Mouse (Mus musculus) CH12.LX (cell line): ENCODE results near the gene Ccr4. TPM values are rescaled to one million over a fixed set of nuclear protein-coding genes. Genes with fewer than 3 reads are reported as not detected.

Experiments used
- DNase-seq: peaks from one replicate; pipeline ENCODE4 v3.0.0-alpha.2; 2013; ENCODE audit errors: extremely low read depth
- H3K27ac ChIP-seq: 2 replicates; pipeline ENCODE4 v1.5.1; 2012; ENCODE audit warnings: low read depth, mild to moderate bottlenecking, control low read depth, moderate library complexity; ENCODE audit not compliant: insufficient read depth
- H3K27me3 ChIP-seq: replicated peaks from 2 replicates; pipeline ENCODE3; 2012; ENCODE audit warnings: inconsistent platforms
- H3K36me3 ChIP-seq, 2 experiments: replicated peaks in 1 of 2; 2 replicates each; pipeline versions ENCODE3 to v1.6.1; 2012; ENCODE audit warnings: inconsistent platforms in 1 of 2, low read length in 1 of 2, mild to moderate bottlenecking in 1 of 2, mixed read lengths in 1 of 2, moderate library complexity in 1 of 2; ENCODE audit not compliant: control insufficient read depth in 1 of 2, insufficient read depth in 1 of 2
- H3K4me1 ChIP-seq, 2 experiments: 2 replicates each; pipeline ENCODE4 v1.6.1; 2012; ENCODE audit warnings: inconsistent platforms in 1 of 2, moderate library complexity in 1 of 2; ENCODE audit not compliant: insufficient read depth in 2 of 2, control insufficient read depth in 1 of 2
- H3K4me2 ChIP-seq: 2 replicates; pipeline ENCODE4 v1.6.1; 2012; ENCODE audit warnings: low read depth, mild to moderate bottlenecking, control low read depth; ENCODE audit not compliant: poor library complexity, insufficient read depth, severe bottlenecking
- H3K4me3 ChIP-seq, 3 experiments: fragments of 150-350 bp in 1 of 3; sonication (generic) in 1 of 3; replicated peaks in 1 of 3; 2 replicates each; pipeline versions ENCODE3 to v1.5.1; 2011 to 2012; ENCODE audit warnings: low read depth in 2 of 3, low read length in 2 of 3, mild to moderate bottlenecking in 2 of 3, moderate library complexity in 2 of 3, control low read depth in 1 of 3, improper control_type of control experiment in 1 of 3, inconsistent platforms in 1 of 3, mixed read lengths in 1 of 3; ENCODE audit not compliant: poor library complexity in 1 of 3
- H3K79me2 ChIP-seq: replicated peaks from 2 replicates; pipeline ENCODE4 v1.6.1; 2012; ENCODE audit warnings: mild to moderate bottlenecking, moderate library complexity; ENCODE audit not compliant: control insufficient read depth, poor library complexity, insufficient read depth, severe bottlenecking; ENCODE audit errors: extremely low read depth
- H3K9ac ChIP-seq: 2 replicates; pipeline ENCODE4 v1.6.1; 2012; ENCODE audit warnings: low read depth, mild to moderate bottlenecking, control low read depth, moderate library complexity; ENCODE audit not compliant: insufficient read depth
- H3K9me3 ChIP-seq: replicated peaks from 2 replicates; pipeline ENCODE3; 2012; ENCODE audit warnings: low read length, inconsistent platforms, mixed read lengths
- BHLHE40 ChIP-seq: IDR thresholded peaks from 2 replicates; pipeline ENCODE4 v1.6.1; 2011; ENCODE audit warnings: mild to moderate bottlenecking, low read depth, low read length, improper control_type of control experiment
- CHD1 ChIP-seq: IDR thresholded peaks from 2 replicates; pipeline ENCODE4 v1.6.1; 2012; ENCODE audit warnings: low read depth, low read length, improper control_type of control experiment, inconsistent platforms
- CHD2 ChIP-seq: IDR thresholded peaks from 2 replicates; pipeline ENCODE4 v1.6.1; 2011; ENCODE audit warnings: low read length, improper control_type of control experiment
- CTCF ChIP-seq, 2 experiments: IDR thresholded peaks in 1 of 2; conservative IDR thresholded peaks in 1 of 2; 2 replicates each; pipeline ENCODE4 v1.5.1; 2011 to 2012; ENCODE audit warnings: low read depth in 2 of 2, low read length in 2 of 2, improper control_type of control experiment in 1 of 2, inconsistent platforms in 1 of 2, mild to moderate bottlenecking in 1 of 2, moderate library complexity in 1 of 2
- ELF1 ChIP-seq: IDR thresholded peaks from 2 replicates; pipeline ENCODE4 v1.6.1; 2014; ENCODE audit warnings: low read depth, mild to moderate bottlenecking, inconsistent platforms, low read length, improper control_type of control experiment
- EP300 ChIP-seq: IDR thresholded peaks from 2 replicates; pipeline ENCODE4 v1.6.1; 2011; ENCODE audit warnings: low read length, improper control_type of control experiment
- ETS1 ChIP-seq: conservative IDR thresholded peaks from 2 replicates; pipeline ENCODE4 v1.6.1; 2012; ENCODE audit warnings: low read depth, mild to moderate bottlenecking, inconsistent platforms, low read length, improper control_type of control experiment, moderate library complexity
- GABPA ChIP-seq: IDR thresholded peaks from 2 replicates; pipeline ENCODE4 v1.6.1; 2012; ENCODE audit warnings: low read depth, low read length, improper control_type of control experiment, inconsistent platforms; ENCODE audit not compliant: insufficient replicate concordance
- IRF4 ChIP-seq: IDR thresholded peaks from 2 replicates; pipeline ENCODE4 v1.6.1; 2014; ENCODE audit warnings: low read depth, mild to moderate bottlenecking, inconsistent platforms, low read length, improper control_type of control experiment
- JUN ChIP-seq: IDR thresholded peaks from 2 replicates; pipeline ENCODE4 v1.6.1; 2011; ENCODE audit warnings: low read depth, mild to moderate bottlenecking, low read length, improper control_type of control experiment, moderate library complexity; ENCODE audit not compliant: insufficient read depth
- KAT2A ChIP-seq: IDR thresholded peaks from 2 replicates; pipeline ENCODE4 v1.6.1; 2012; ENCODE audit warnings: low read length, improper control_type of control experiment, inconsistent platforms; ENCODE audit not compliant: insufficient replicate concordance
- MAX ChIP-seq: IDR thresholded peaks from 2 replicates; pipeline ENCODE4 v1.6.1; 2011; ENCODE audit warnings: low read length, improper control_type of control experiment
- MAZ ChIP-seq: IDR thresholded peaks from 2 replicates; pipeline ENCODE4 v1.6.1; 2012; ENCODE audit warnings: low read depth, mild to moderate bottlenecking, inconsistent platforms, low read length, improper control_type of control experiment, moderate library complexity
- MEF2A ChIP-seq: IDR thresholded peaks from 2 replicates; pipeline ENCODE4 v1.6.1; 2014; ENCODE audit warnings: low read depth, mild to moderate bottlenecking, inconsistent platforms, low read length, improper control_type of control experiment, borderline replicate concordance
- MYC ChIP-seq: IDR thresholded peaks from 2 replicates; pipeline ENCODE4 v1.6.1; 2011; ENCODE audit warnings: low read depth, mild to moderate bottlenecking, improper control_type of control experiment, low read length
- PAX5 ChIP-seq: IDR thresholded peaks from 2 replicates; pipeline ENCODE4 v1.6.1; 2012; ENCODE audit warnings: low read length, inconsistent platforms, mixed read lengths
- POLR2AphosphoS2 ChIP-seq: IDR thresholded peaks from 2 replicates; pipeline ENCODE4 v1.6.1; 2011; ENCODE audit warnings: low read depth, low read length, improper control_type of control experiment
- RAD21 ChIP-seq: IDR thresholded peaks from 2 replicates; pipeline ENCODE4 v1.6.1; 2011; ENCODE audit warnings: low read depth, mild to moderate bottlenecking, low read length, improper control_type of control experiment, moderate library complexity
- RCOR1 ChIP-seq: conservative IDR thresholded peaks from 2 replicates; pipeline ENCODE4 v1.6.1; 2012; ENCODE audit warnings: low read depth, mild to moderate bottlenecking, inconsistent platforms, low read length, improper control_type of control experiment
- SMC3 ChIP-seq: IDR thresholded peaks from 2 replicates; pipeline ENCODE4 v1.6.1; 2011; ENCODE audit warnings: low read depth, low read length, improper control_type of control experiment
- TBP ChIP-seq: conservative IDR thresholded peaks from 2 replicates; pipeline ENCODE4 v1.6.1; 2011; ENCODE audit warnings: low read depth, low read length, improper control_type of control experiment
- TCF12 ChIP-seq: IDR thresholded peaks from 2 replicates; pipeline ENCODE4 v1.6.1; 2014; ENCODE audit warnings: low read depth, mild to moderate bottlenecking, inconsistent platforms, low read length, improper control_type of control experiment
- UBTF ChIP-seq: IDR thresholded peaks from 2 replicates; pipeline ENCODE4 v1.6.1; 2012; ENCODE audit warnings: low read depth, mild to moderate bottlenecking, inconsistent platforms, low read length, improper control_type of control experiment, moderate library complexity
- USF1 ChIP-seq: IDR thresholded peaks from 2 replicates; pipeline ENCODE4 v1.6.1; 2014; ENCODE audit warnings: low read depth, mild to moderate bottlenecking, inconsistent platforms, low read length, improper control_type of control experiment
- USF2 ChIP-seq: conservative IDR thresholded peaks from 2 replicates; pipeline ENCODE4 v1.6.1; 2011; ENCODE audit warnings: low read depth, low read length, improper control_type of control experiment
- ZKSCAN1 ChIP-seq: IDR thresholded peaks from 2 replicates; pipeline ENCODE4 v1.6.1; 2012; ENCODE audit warnings: low read depth, inconsistent platforms, low read length, improper control_type of control experiment, borderline replicate concordance
- ZMIZ1 ChIP-seq: IDR thresholded peaks from 2 replicates; pipeline ENCODE4 v1.6.1; 2012; ENCODE audit warnings: low read depth, mild to moderate bottlenecking, inconsistent platforms, low read length, improper control_type of control experiment
- ZNF384 ChIP-seq: IDR thresholded peaks from 2 replicates; pipeline ENCODE4 v1.6.1; 2012; ENCODE audit warnings: low read depth, low read length, improper control_type of control experiment, inconsistent platforms
- dilution Hi-C: fragments of 300-500 bp; cut with MboI; formaldehyde crosslinking; loops from 2 replicates; pipeline ENCODE4 v1.14.3; 2020; ENCODE audit warnings: low sequenced_read_pairs; ENCODE audit not compliant: extremely low pct_unique_long_range_greater_than_20kb, extremely low pct_ligation_motif_present
- in situ Hi-C: fragments of 300-500 bp; cut with MboI; formaldehyde crosslinking; loops from 3 replicates; pipeline ENCODE4 v1.14.3; 2019; ENCODE audit warnings: low sequenced_read_pairs, low pct_ligation_motif_present, low pct_unique_long_range_greater_than_20kb, mixed read lengths
- polyA plus RNA-seq: library from polyadenylated mRNA; unstranded; fragments of >175 nt; gene quantifications from 2 replicates; pipeline ENCODE4 v1.2.1, GENCODE M21; 2012; ENCODE audit warnings: low read depth; ENCODE audit not compliant: insufficient read length
- total RNA-seq, 2 experiments: library from RNA; depleted of rRNA; stranded (reverse); fragments of 300-350 nt in 1 of 2; fragments of >200 nt in 1 of 2; gene quantifications; 2 replicates each; pipeline ENCODE4 v1.2.3; 2012 to 2014

Gene Ccr4
- total and polyA plus RNA-seq, 3 experiments, result 0.08 to 0.74 (median 0.36) TPM

DNA sequence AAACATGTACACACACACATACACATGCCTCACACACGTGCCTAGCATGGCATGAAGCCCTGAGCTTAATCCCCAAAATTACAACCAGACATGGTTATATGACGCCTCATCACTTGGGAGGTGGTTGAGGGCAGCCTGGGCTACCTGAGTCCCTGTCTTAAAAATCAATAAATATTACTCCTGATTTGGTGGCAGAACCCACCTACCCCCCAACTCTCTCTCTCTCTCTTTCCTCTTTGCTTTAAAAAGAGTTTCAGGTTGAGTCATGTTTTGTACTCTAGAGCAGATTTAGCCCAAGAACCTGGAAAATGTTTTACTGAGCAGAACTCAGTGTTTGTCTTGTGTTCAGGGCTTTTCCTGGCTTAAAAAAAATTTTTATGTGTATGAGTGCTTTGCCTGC is 49.3 kb downstream of the Ccr4 start (continued):
- TF ChIP-seq ELF1, result 0 out of 2 replicates have a peak, but pooled peaks have one; percentile 29
- no peak for TF ChIP-seq UBTF

DNA sequence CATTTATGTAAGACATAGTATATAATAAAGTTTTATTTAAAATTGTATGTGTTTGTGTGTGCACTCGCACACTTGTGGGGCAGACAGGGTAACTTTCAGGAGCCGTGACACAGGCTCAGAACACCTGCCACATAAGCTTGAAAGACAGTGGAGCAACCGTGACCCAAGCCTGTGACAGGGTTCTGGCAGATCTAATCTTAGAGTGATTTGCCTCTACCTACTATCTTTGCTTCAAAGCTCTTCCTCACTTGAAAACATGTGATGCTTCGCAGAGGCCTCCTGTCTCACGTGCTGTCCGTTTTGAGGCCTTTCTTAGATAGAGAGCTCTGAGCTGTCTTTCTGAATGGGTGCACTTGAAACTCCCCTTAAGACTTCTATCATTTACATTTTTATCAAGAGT is 52.3 kb downstream of the Ccr4 start:
- Histone ChIP-seq H3K9ac (no peak overlapping the region), H3K4me3 (no peak overlapping the region), H3K27me3 (no peaks in the 10 kb centered on the region), H3K9me3 (no peaks in the 10 kb centered on the region), H3K4me1 (peaks cover 23 to 83% of the 10 kb centered on the region in 2 experiments), H3K4me2 (no peak overlapping the region), H3K36me3 (peaks cover 2 to 16% of the 10 kb centered on the region in 2 experiments), H3K79me2 (no peaks in the 10 kb centered on the region), H3K27ac (no peak overlapping the region)
- no peak for TF ChIP-seq JUN
- TF ChIP-seq MAX, result peak; percentile 88
- TF ChIP-seq USF2, result 0 out of 2 replicates have a peak, but pooled peaks have one; percentile 10
- no peak for TF ChIP-seq PAX5
- TF ChIP-seq KAT2A, result no peak
- TF ChIP-seq MAZ, result no peak
- no peak for TF ChIP-seq CHD2
- TF ChIP-seq EP300, result 0 out of 2 replicates have a peak, but pooled peaks have one; percentile 25
- TF ChIP-seq ETS1, result peak; percentile 94
- TF ChIP-seq IRF4, result peak; percentile 6; the same call in 1 of the 2 replicates
- no peak for TF ChIP-seq ZMIZ1
- no peak for TF ChIP-seq USF1
- no peak for TF ChIP-seq ZKSCAN1
- 0 out of 2 replicates have a peak, but pooled peaks have one; percentile 65 for TF ChIP-seq MYC
- no peak for TF ChIP-seq CHD1
- TF ChIP-seq TCF12, result peak; percentile 58; the same call in 1 of the 2 replicates
- TF ChIP-seq ELF1, result peak; percentile 41; the same call in 1 of the 2 replicates
- no peak for TF ChIP-seq ZNF384
- TF ChIP-seq SMC3, result no peak
- peak; percentile 98 for TF ChIP-seq BHLHE40
- no peak; the same call in 1 of the 2 replicates for TF ChIP-seq RAD21
- TF ChIP-seq POLR2AphosphoS2, result no peak
- no peak for TF ChIP-seq GABPA
- TF ChIP-seq MEF2A, result peak; percentile 97
- no peak for TF ChIP-seq CTCF (conservative IDR thresholded peaks at IDR 0.05 in 1 of 2, IDR thresholded peaks at IDR 0.05 in 1 of 2; ENCODE audit: low read depth in 2 of 2, low read length in 2 of 2)
- no peak; the same call in 1 of the 2 replicates for TF ChIP-seq RCOR1
- TF ChIP-seq TBP, result no peak
- in situ Hi-C loops (no loop called here), dilution Hi-C loops (no loop called here)
- peak; percentile 79 for DNase-seq
